In genomic region chr3:93519856-93520329, GRCm38 (mm10) we compare ENCODE assay signal across 10 mouse cellular contexts. TPM values are rescaled to one million over a fixed set of nuclear protein-coding genes. Genes with fewer than 3 reads are reported as not detected.
DNase-seq lines count a peak whose midpoint lies in the region; ATAC-seq lines count a peak whose summit lies in the region.
"Had no signal": no experiment of that assay in that cellular context is flagged by ENCODE, and none has a peak within 500 bp of the region (broad histone marks: within the 10 kb centered on the region; RNA-seq: fewer than 3 reads in every experiment).

No protein-coding gene starts in this region.

- peak overlapping the region; percentile 64 for H3K4me3 ChIP-seq in heart, embryonic 15.5 days
- peak overlapping the region; percentile 68 for H3K4me3 ChIP-seq in embryonic facial prominence, embryonic 10.5 days
- peak overlapping the region; percentile 66; the same call in 1 of the 2 replicates for H3K4me3 ChIP-seq in intestine, embryonic 14.5 days (ENCODE audit: low read depth, low read length)
- peak overlapping the region; percentile 48; the same call in 1 of the 2 replicates for H3K4me3 ChIP-seq in midbrain, embryonic 15.5 days

- H3K27me3 ChIP-seq in heart, embryonic 15.5 days, result no peaks in the 10 kb centered on the region
- H3K27me3 ChIP-seq in embryonic facial prominence, embryonic 10.5 days (replicated peaks; ENCODE audit: low read depth, poor library complexity, severe bottlenecking), result 0 out of 2 replicates have a peak, but pooled peaks cover 3% of the 10 kb centered on the region
- H3K27me3 ChIP-seq in intestine, embryonic 14.5 days (replicated peaks; ENCODE audit: control insufficient read depth, insufficient read depth, low read length), result no peaks in the 10 kb centered on the region
- H3K27me3 ChIP-seq in midbrain, embryonic 15.5 days (replicated peaks), result peaks cover 5% of the 10 kb centered on the region

- intact Hi-C loops in heart, postnatal 25 days (cut with DNase I), result no loop called here

- no peaks in the 10 kb centered on the region for H3K9me3 ChIP-seq in heart, embryonic 15.5 days (replicated peaks)
- H3K9me3 ChIP-seq in embryonic facial prominence, embryonic 10.5 days, result no peaks in the 10 kb centered on the region
- no peaks in the 10 kb centered on the region for H3K9me3 ChIP-seq in intestine, embryonic 14.5 days (ENCODE audit: control insufficient read depth, low read length)
- no peaks in the 10 kb centered on the region for H3K9me3 ChIP-seq in midbrain, embryonic 15.5 days

- peaks cover 2% of the 10 kb centered on the region; the same call in 1 of the 2 replicates for H3K36me3 ChIP-seq in heart, embryonic 15.5 days
- H3K36me3 ChIP-seq in embryonic facial prominence, embryonic 10.5 days (replicated peaks), result peaks cover 4% of the 10 kb centered on the region; the same call in 1 of the 2 replicates
- peaks cover 9% of the 10 kb centered on the region; the same call in 1 of the 2 replicates for H3K36me3 ChIP-seq in intestine, embryonic 14.5 days (ENCODE audit: control insufficient read depth, insufficient read depth, low read length)
- no peaks in the 10 kb centered on the region for H3K36me3 ChIP-seq in midbrain, embryonic 15.5 days (replicated peaks)

- 0 out of 2 replicates have a peak overlapping the region, but pooled peaks have one; percentile 89 for H3K27ac ChIP-seq in heart, embryonic 15.5 days
- H3K27ac ChIP-seq in embryonic facial prominence, embryonic 10.5 days (replicated peaks), result peak overlapping the region; percentile 84
- no peak overlapping the region for H3K27ac ChIP-seq in intestine, embryonic 14.5 days (ENCODE audit: low read depth)
- H3K27ac ChIP-seq in midbrain, embryonic 15.5 days, result no peak overlapping the region

- peak overlapping the region; percentile 65; the same call in 1 of the 2 replicates for H3K9ac ChIP-seq in heart, embryonic 15.5 days
- peak overlapping the region; percentile 81 for H3K9ac ChIP-seq in intestine, embryonic 14.5 days (ENCODE audit: low read length)
- H3K9ac ChIP-seq in midbrain, embryonic 15.5 days, result no peak overlapping the region

- peak overlapping the region; percentile 66 for H3K4me2 ChIP-seq in heart, embryonic 15.5 days
- peak overlapping the region; percentile 56 for H3K4me2 ChIP-seq in intestine, embryonic 14.5 days (ENCODE audit: low read length)
- H3K4me2 ChIP-seq in midbrain, embryonic 15.5 days, result peak overlapping the region; percentile 93

- 47% methylated on average over 5 of the region's 5 CpGs for WGBS in heart, embryonic 15.5 days
- 53% methylated on average over 5 of the region's 5 CpGs for WGBS in embryonic facial prominence, embryonic 10.5 days
- 51% methylated on average over 5 of the region's 5 CpGs for WGBS in intestine, embryonic 14.5 days
- WGBS in midbrain, embryonic 15.5 days, result 54% methylated on average over 5 of the region's 5 CpGs

- peaks cover 11% of the 10 kb centered on the region for H3K4me1 ChIP-seq in heart, embryonic 15.5 days (replicated peaks)
- peaks cover 5% of the 10 kb centered on the region; the same call in 1 of the 2 replicates for H3K4me1 ChIP-seq in embryonic facial prominence, embryonic 10.5 days
- H3K4me1 ChIP-seq in intestine, embryonic 14.5 days (replicated peaks; ENCODE audit: control insufficient read depth, insufficient read depth, low read length), result peaks cover 6% of the 10 kb centered on the region
- H3K4me1 ChIP-seq in midbrain, embryonic 15.5 days, result peaks cover 10% of the 10 kb centered on the region

- DNase-seq in heart, postnatal 25 days (ENCODE audit: low spot score), result no peak
- no peak for DNase-seq in embryonic facial prominence, embryonic 10.5 days (ENCODE audit: low spot score)
- no peak for DNase-seq in intestine, embryonic 14.5 days (ENCODE audit: low spot score)
- DNase-seq in thymus, postnatal 25 days, result no peak
- DNase-seq in urinary bladder, adult 18-20 months (ENCODE audit: low spot score in 2 of 2), result no peak

- no peak for ATAC-seq in heart, embryonic 15.5 days (replicated peaks; ENCODE audit: insufficient number of reproducible peaks, insufficient read depth, low FRiP score, low read depth)
- peak; percentile 37 for ATAC-seq in intestine, embryonic 14.5 days (replicated peaks; ENCODE audit: low FRiP score, low TSS enrichment, low read depth)
- peak; percentile 50 for ATAC-seq in midbrain, embryonic 15.5 days (replicated peaks)
- ATAC-seq in granulocyte monocyte progenitor cell, adult 5-6 weeks (replicated peaks; ENCODE audit: poor library complexity, severe bottlenecking), result no peak

RNA-seq across cellular contexts. Expression of gene S100a11, which starts 0.4 kb away (rescaled TPM):
- 878 and 910 TPM in 2 replicates for polyA plus RNA-seq in heart, embryonic 15.5 days (2015; fragmentation: Nextera tagmentation; extraction: Ambion mirVana)
- total RNA-seq in heart, postnatal 25 days (2021), result 10 to 100 TPM; 82.1 to 97.0 TPM
- polyA plus RNA-seq in embryonic facial prominence, embryonic 10.5 days (2016; fragmentation: Nextera tagmentation; extraction: Ambion mirVana), result 351 and 395 TPM in 2 replicates
- polyA plus RNA-seq in intestine, embryonic 14.5 days (2014; fragmentation: Nextera tagmentation; extraction: Ambion mirVana), result 946 TPM in 2 replicates
- polyA plus RNA-seq in midbrain, embryonic 15.5 days (2015; fragmentation: Nextera tagmentation; extraction: Ambion mirVana), result 158 and 167 TPM in 2 replicates
- 1,372 and 1,648 TPM in 2 replicates for total RNA-seq in granulocyte monocyte progenitor cell, adult 5-6 weeks (2014; fragmentation: Nextera tagmentation)
- total RNA-seq in granulocyte monocyte progenitor cell, adult 5-6 weeks (2017), result 77.7 and 97.8 TPM in 2 replicates

RNA-seq across cellular contexts. Expression of gene S100a10, which starts 35.0 kb away (rescaled TPM):
- 249 and 250 TPM in 2 replicates for polyA plus RNA-seq in heart, embryonic 15.5 days (2015; fragmentation: Nextera tagmentation; extraction: Ambion mirVana)
- total RNA-seq in heart, postnatal 25 days (2021), result 100 to 1,000 TPM in 1 of 2 experiments, 10 to 100 TPM in 1; 99.6 to 111 TPM
- polyA plus RNA-seq in embryonic facial prominence, embryonic 10.5 days (2016; fragmentation: Nextera tagmentation; extraction: Ambion mirVana), result 118 and 146 TPM in 2 replicates
- polyA plus RNA-seq in intestine, embryonic 14.5 days (2014; fragmentation: Nextera tagmentation; extraction: Ambion mirVana), result 497 and 519 TPM in 2 replicates
- 90.5 and 102 TPM in 2 replicates for polyA plus RNA-seq in midbrain, embryonic 15.5 days (2015; fragmentation: Nextera tagmentation; extraction: Ambion mirVana)
- total RNA-seq in granulocyte monocyte progenitor cell, adult 5-6 weeks (2014; fragmentation: Nextera tagmentation), result 146 and 257 TPM in 2 replicates
- 203 and 212 TPM in 2 replicates for total RNA-seq in granulocyte monocyte progenitor cell, adult 5-6 weeks (2017)

RNA-seq across cellular contexts. Expression of gene Tchhl1, which starts 51.3 kb away (rescaled TPM):
- polyA plus RNA-seq in heart, embryonic 15.5 days (2015; fragmentation: Nextera tagmentation; extraction: Ambion mirVana), result not detected in 2 replicates
- total RNA-seq in heart, postnatal 25 days (2021), result not detected
- polyA plus RNA-seq in embryonic facial prominence, embryonic 10.5 days (2016; fragmentation: Nextera tagmentation; extraction: Ambion mirVana), result not detected in 2 replicates
- polyA plus RNA-seq in intestine, embryonic 14.5 days (2014; fragmentation: Nextera tagmentation; extraction: Ambion mirVana), result not detected in 2 replicates
- polyA plus RNA-seq in midbrain, embryonic 15.5 days (2015; fragmentation: Nextera tagmentation; extraction: Ambion mirVana), result not detected in 2 replicates
- total RNA-seq in granulocyte monocyte progenitor cell, adult 5-6 weeks (2014; fragmentation: Nextera tagmentation), result not detected in 2 replicates
- total RNA-seq in granulocyte monocyte progenitor cell, adult 5-6 weeks (2017), result not detected in 2 replicates
- total RNA-seq: gastrocnemius, postnatal 4 days had no signal
- polyA plus RNA-seq: CD4-positive, CD25-positive, alpha-beta regulatory T cell, adult 4 months had no signal

Comparison
In these comparisons a context has a peak if more than half of its experiments do, and no peak if none do; other contexts are left out.
1. ATAC-seq: peak in intestine, embryonic 14.5 days (single experiment) and midbrain, embryonic 15.5 days (single experiment); none in heart, embryonic 15.5 days (single experiment) and granulocyte monocyte progenitor cell, adult 5-6 weeks (single experiment).
2. H3K27ac ChIP-seq: peak in heart, embryonic 15.5 days (single experiment) and embryonic facial prominence, embryonic 10.5 days (single experiment); none in intestine, embryonic 14.5 days (single experiment) and midbrain, embryonic 15.5 days (single experiment).
3. Peak in every context shown above with its lines, with median percentiles within 50 percentile points of each other: H3K4me2 ChIP-seq and H3K4me3 ChIP-seq.